Mouse (Mus musculus) olfactory bulb, adult 2 months (tissue): Measurements from ENCODE around the gene Nr5a2.

Experiments
- CTCF ChIP-seq: fragments of 200-500 bp; IDR thresholded peaks from 2 replicates; pipeline ENCODE4 v1.5.1; 2012; ENCODE audit warnings: low read depth, mild to moderate bottlenecking, low read length, moderate library complexity; ENCODE audit not compliant: insufficient read depth
- POLR2A ChIP-seq: fragments of 200-500 bp; IDR thresholded peaks from 2 replicates; pipeline ENCODE4 v1.6.1; 2012; ENCODE audit warnings: mild to moderate bottlenecking, low read depth, low read length, moderate library complexity; ENCODE audit not compliant: insufficient read depth

DNA sequence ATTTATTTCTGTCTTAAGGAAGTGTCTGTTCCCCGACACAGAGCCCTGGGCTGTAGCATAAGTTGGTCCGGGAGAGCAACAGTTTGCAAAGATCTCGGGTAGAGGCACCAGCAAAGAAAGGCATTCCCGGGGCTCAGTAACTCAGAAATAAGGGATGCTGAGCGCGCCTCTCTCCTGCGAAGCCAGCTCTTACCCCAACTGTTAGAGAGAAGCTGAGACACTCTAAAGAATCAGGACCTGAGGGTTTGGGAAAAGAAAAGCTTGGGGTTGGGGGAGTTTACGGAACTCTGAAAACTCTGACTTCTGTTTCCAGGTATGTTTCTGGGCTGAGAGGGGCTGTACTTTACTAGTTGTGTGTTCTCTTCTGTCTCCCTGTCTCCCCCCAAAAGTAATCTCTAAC, 13.8 kb downstream of the Nr5a2 start:
- TF ChIP-seq CTCF (no peak), POLR2A (no peak)
